Mouse (Mus musculus) bone marrow macrophage, adult 2 months (primary cell): ENCODE data around the gene Ppp2r5d. TPM values are rescaled to one million over a fixed set of nuclear protein-coding genes. Genes with fewer than 3 reads are reported as not detected.

Experiments used
- H3K27ac ChIP-seq: 2 replicates; pipeline ENCODE4 v1.5.1; 2012; ENCODE audit warnings: low read depth, low read length; ENCODE audit not compliant: insufficient read depth
- H3K4me1 ChIP-seq: 2 replicates; pipeline ENCODE4 v1.6.1; 2012; ENCODE audit warnings: low read length; ENCODE audit not compliant: control insufficient read depth, insufficient read depth
- H3K4me3 ChIP-seq: 2 replicates; pipeline ENCODE4 v1.5.1; 2012; ENCODE audit warnings: mild to moderate bottlenecking, low read length, moderate library complexity; ENCODE audit not compliant: insufficient read depth
- CTCF ChIP-seq: IDR thresholded peaks from 2 replicates; pipeline ENCODE4 v1.5.1; 2012; ENCODE audit warnings: low read depth, mild to moderate bottlenecking, low read length, moderate library complexity
- POLR2A ChIP-seq: IDR thresholded peaks from 2 replicates; pipeline ENCODE4 v1.6.1; 2012; ENCODE audit warnings: mild to moderate bottlenecking, low read depth, low read length, borderline replicate concordance
- polyA plus RNA-seq: library from polyadenylated mRNA; stranded (reverse); fragments of >200 nt; gene quantifications from 2 replicates; pipeline ENCODE4 v1.2.4, GENCODE M21; 2012; ENCODE audit not compliant: missing spikeins, insufficient read depth, insufficient read length

Gene Ppp2r5d
- polyA plus RNA-seq, 1 experiment: 38.2 TPM

DNA sequence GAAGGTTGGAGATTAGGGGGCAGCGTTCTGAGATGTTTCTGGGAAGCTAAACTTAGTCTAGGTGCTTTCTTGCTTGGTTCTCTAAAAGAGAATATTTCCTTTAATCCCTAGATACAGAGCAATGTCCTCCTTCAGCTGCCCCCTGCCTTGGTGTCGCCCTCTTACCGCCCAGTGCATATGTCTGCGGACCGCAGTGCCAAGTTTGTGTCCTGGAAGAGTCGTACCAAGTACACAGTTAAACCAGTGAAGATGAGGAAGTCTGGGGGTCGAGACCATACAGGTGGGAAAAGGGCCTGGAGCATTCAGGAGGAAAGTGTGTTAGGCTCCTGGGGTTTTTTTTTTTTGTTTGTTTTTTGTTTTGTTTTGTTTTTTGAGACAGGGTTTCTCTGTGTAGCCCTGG, 57.6 kb downstream of the Ppp2r5d start:
- Histone ChIP-seq H3K4me3 (no peak overlapping the region), H3K27ac (no peak overlapping the region), H3K4me1 (peaks cover 18% of the 10 kb centered on the region)
- TF ChIP-seq CTCF (no peak), POLR2A (no peak)

DNA sequence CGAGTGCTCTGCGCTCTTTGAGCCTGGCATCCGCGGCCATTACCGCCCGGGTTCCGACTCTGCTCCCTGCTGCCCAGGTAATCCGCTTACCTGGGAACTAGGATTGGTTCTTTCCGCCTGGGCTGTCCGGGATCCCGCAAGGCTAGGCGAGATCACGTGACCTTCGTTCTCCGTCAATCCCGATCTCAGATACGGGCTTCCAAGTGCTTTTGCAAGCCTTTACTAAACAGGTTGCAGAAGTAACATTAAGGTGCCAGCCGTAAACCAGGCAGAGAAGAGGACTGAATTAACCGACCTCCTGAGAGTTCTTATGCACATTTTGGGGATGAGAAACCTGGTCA, 58.6 kb downstream of the Ppp2r5d start:
- Histone ChIP-seq H3K4me1 (peaks cover 20% of the 10 kb centered on the region), H3K27ac (peak overlapping the region; percentile 49), H3K4me3 (peak overlapping the region; percentile 78)
- TF ChIP-seq POLR2A: no peak
- TF ChIP-seq CTCF: no peak

- H3K27ac ChIP-seq: peak within 1 kb of the TSS; percentile 49
- H3K4me3 ChIP-seq: peak within 1 kb of the TSS; percentile 78
- TF ChIP-seq CTCF (no peak), POLR2A (no peak)
- peaks cover 18% of the 10 kb centered on the region for H3K4me1 ChIP-seq
These were observed 59.2 kb downstream of the Ppp2r5d start, which contains the start of the genes Klc4 and Mrpl2 for GRCm38 (mm10) chr17:46645561-46646321. Klc4 (minus strand) TSS chr17:46646022. Mrpl2 (plus strand) TSS chr17:46646229.

DNA sequence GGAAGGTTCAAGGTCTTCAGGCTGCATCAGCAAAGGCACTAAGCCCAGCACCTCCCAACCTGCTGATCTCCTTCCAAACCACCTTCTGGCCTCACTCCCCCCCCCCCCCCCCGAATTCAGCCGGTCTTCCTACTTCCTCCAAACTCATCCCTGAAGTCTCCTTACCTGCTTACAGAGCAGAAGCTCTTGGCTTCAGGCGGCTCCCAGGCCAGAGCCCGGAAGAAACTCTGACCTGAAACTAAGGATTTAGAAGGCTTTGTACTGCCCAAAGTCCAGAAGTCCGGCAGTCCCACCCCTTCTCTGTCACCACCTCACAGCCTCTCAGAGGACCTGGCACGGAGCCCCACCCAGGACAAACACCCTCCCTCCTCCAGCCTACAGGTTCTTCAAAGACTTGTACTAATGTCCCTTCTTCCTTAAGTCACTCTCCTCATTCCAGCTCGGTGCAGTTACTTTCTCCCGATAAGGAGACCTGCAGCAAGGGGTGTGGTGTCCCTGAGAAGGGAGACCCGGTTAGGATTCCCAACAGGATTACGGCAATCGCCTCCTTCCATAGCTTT, 59.9 kb downstream of the Ppp2r5d start:
- H3K27ac ChIP-seq: peak overlapping the region; percentile 5; the same call in 1 of the 2 replicates
- TF ChIP-seq POLR2A (no peak), CTCF (no peak)
- peaks cover 25% of the 10 kb centered on the region for H3K4me1 ChIP-seq
- H3K4me3 ChIP-seq: peak overlapping the region; percentile 67

GRCm38 (mm10) chr17:46644152-46644805, 60.6 kb downstream of the Ppp2r5d start:
- peaks cover 23% of the 10 kb centered on the region for H3K4me1 ChIP-seq
- peak overlapping the region; percentile 11; the same call in 1 of the 2 replicates for H3K27ac ChIP-seq
- no peak for TF ChIP-seq CTCF
- no peak for TF ChIP-seq POLR2A
- H3K4me3 ChIP-seq: no peak overlapping the region

DNA sequence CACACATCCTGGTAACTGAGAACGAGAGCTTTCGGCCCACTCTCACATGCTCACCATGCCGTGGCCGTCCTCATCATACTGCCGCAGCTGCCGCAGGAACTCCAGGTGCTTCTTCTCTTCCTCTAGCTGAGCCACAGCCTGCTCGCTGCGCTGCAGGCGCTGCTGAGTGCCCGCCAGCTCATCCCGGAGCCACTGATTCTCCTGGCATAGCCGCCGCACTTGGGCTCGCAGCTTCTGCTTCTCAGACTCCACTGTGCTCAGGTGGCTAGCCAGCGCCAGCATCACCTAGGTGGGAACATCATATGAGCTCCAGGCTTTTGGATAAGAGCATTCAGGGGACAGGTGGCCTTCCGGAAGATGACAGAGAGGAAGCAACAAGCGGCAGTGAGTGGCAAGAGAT, 62.9 kb downstream of the Ppp2r5d start:
- Histone ChIP-seq H3K27ac (no peak overlapping the region), H3K4me1 (peaks cover 34% of the 10 kb centered on the region), H3K4me3 (no peak overlapping the region)
- no peak for TF ChIP-seq CTCF
- TF ChIP-seq POLR2A: no peak

DNA sequence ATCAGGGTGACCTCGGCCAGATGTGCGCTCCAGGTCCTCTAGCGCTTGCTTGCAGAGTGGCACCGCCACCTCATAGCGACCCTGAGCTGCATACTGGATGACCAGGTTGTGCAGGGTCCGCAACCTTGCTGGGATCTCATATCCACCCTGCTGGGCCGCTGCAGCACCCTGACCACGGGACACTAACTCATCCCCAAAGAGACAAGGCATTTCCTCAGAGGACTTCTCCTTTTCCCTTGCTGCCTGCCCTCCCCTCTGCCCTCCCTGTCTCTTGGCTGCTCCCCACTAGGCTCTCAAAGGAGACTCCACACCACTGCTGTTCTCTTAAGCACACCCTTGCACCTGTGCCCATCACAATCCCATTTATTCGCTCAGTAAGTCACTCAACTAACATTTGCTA, 65.0 kb downstream of the Ppp2r5d start:
- Histone ChIP-seq H3K4me1 (peaks cover 37% of the 10 kb centered on the region), H3K4me3 (peak overlapping the region; percentile 66), H3K27ac (peak overlapping the region; percentile 85)
- no peak; the same call in 1 of the 2 replicates for TF ChIP-seq POLR2A
- TF ChIP-seq CTCF: no peak

- no peak overlapping the region for H3K27ac ChIP-seq
- no peak for TF ChIP-seq POLR2A
- TF ChIP-seq CTCF: no peak
- H3K4me3 ChIP-seq: 0 out of 2 replicates have a peak overlapping the region, but pooled peaks have one; percentile 14
- peaks cover 30% of the 10 kb centered on the region for H3K4me1 ChIP-seq
These were observed 67.9 kb downstream of the Ppp2r5d start for GRCm38 (mm10) chr17:46636831-46637523.

Other genes starting within 250 kb of the Ppp2r5d start
- gene Ttbk1, start 217.4 kb downstream of the Ppp2r5d start, polyA plus RNA-seq: not detected in 2 replicates
- gene Dnph1, start 208.4 kb downstream of the Ppp2r5d start, polyA plus RNA-seq: 5.7 and 9.0 TPM in 2 replicates
- gene Cul9, start 158.7 kb downstream of the Ppp2r5d start, polyA plus RNA-seq: 27.7 and 46.3 TPM in 2 replicates
- gene Srf, start 148.9 kb downstream of the Ppp2r5d start, polyA plus RNA-seq: 28.9 and 44.2 TPM in 2 replicates
- gene Ptk7, start 75.6 kb downstream of the Ppp2r5d start, polyA plus RNA-seq: 0.43 and 0.56 TPM in 2 replicates
- 45.3 and 48.8 TPM in 2 replicates for gene Klc4, start 59.1 kb downstream of the Ppp2r5d start, polyA plus RNA-seq
- 38.2 and 39.9 TPM in 2 replicates for gene Mrpl2, start 58.9 kb downstream of the Ppp2r5d start, polyA plus RNA-seq
- 14.5 and 15.4 TPM in 2 replicates for gene Cul7, start 54.8 kb downstream of the Ppp2r5d start, polyA plus RNA-seq
- 25.8 and 27.7 TPM in 2 replicates for gene Rrp36, start 30.8 kb downstream of the Ppp2r5d start, polyA plus RNA-seq
- gene Mea1, start 26.3 kb downstream of the Ppp2r5d start, polyA plus RNA-seq: 69.3 and 70.9 TPM in 2 replicates
- 50.3 and 52.9 TPM in 2 replicates for gene Klhdc3, start 24.2 kb downstream of the Ppp2r5d start, polyA plus RNA-seq
- gene Pex6, start 6.4 kb upstream of the Ppp2r5d start, polyA plus RNA-seq: 26.6 and 27.8 TPM in 2 replicates
- 1.2 TPM in 1 of 2 replicates, not detected in the other for gene Gnmt, start 24.1 kb upstream of the Ppp2r5d start, polyA plus RNA-seq
- 134 and 146 TPM in 2 replicates for gene Cnpy3, start 47.1 kb upstream of the Ppp2r5d start, polyA plus RNA-seq
- not detected in 2 replicates for gene Ptcra, start 58.6 kb upstream of the Ppp2r5d start, polyA plus RNA-seq
- gene 2310039H08Rik, start 67.5 kb upstream of the Ppp2r5d start, polyA plus RNA-seq: 6.1 and 7.2 TPM in 2 replicates
- 75.3 and 83.5 TPM in 2 replicates for gene Rpl7l1, start 77.6 kb upstream of the Ppp2r5d start, polyA plus RNA-seq
- 11.3 and 11.8 TPM in 2 replicates for gene Bicral, start 153.4 kb upstream of the Ppp2r5d start, polyA plus RNA-seq
- 11.4 and 13.6 TPM in 2 replicates for gene Tbcc, start 185.6 kb upstream of the Ppp2r5d start, polyA plus RNA-seq
- not detected in 2 replicates for gene Prph2, start 205.3 kb upstream of the Ppp2r5d start, polyA plus RNA-seq